Mouse (Mus musculus) B cell, adult 2 months (primary cell): ENCODE data around the gene Ace.

Experiments used
- DNase-seq, 2 experiments: peaks; one replicate each; pipeline ENCODE4 v3.0.0; 2022

Ace gene

GRCm38 (mm10) chr11:106000062-106000461, 32.3 kb downstream of the Ace start:
- no peak for DNase-seq

- DNase-seq, result peak; percentile 40 to 53
Measured at GRCm38 (mm10) chr11:106001718-106002117, 34.0 kb downstream of the Ace start.

GRCm38 (mm10) chr11:106004576-106004975, 36.8 kb downstream of the Ace start:
- no peak for DNase-seq

- no peak for DNase-seq
Measured at GRCm38 (mm10) chr11:106005970-106006369, 38.2 kb downstream of the Ace start.

- DNase-seq, result peak; percentile 69 to 74
Measured at GRCm38 (mm10) chr11:106007821-106008220, 40.1 kb downstream of the Ace start, which contains the start of gene Kcnh6. Gene Kcnh6 (plus strand): TSS chr11:106008124.

- no peak for DNase-seq
Measured at GRCm38 (mm10) chr11:106012711-106013110, 45.0 kb downstream of the Ace start.

- no peak for DNase-seq
Measured at GRCm38 (mm10) chr11:106013556-106014225, 45.9 kb downstream of the Ace start.

- DNase-seq, result no peak
Measured at GRCm38 (mm10) chr11:106016440-106016839, 48.7 kb downstream of the Ace start.

GRCm38 (mm10) chr11:106020051-106020763, 52.5 kb downstream of the Ace start:
- peak; percentile 23 to 45 for DNase-seq

- no peak for DNase-seq
Measured at GRCm38 (mm10) chr11:106025774-106026173, 58.0 kb downstream of the Ace start.

GRCm38 (mm10) chr11:106026465-106027151, 58.9 kb downstream of the Ace start:
- peak; percentile 86 for DNase-seq

GRCm38 (mm10) chr11:106027607-106028006, 59.9 kb downstream of the Ace start:
- DNase-seq, result peak; percentile 26 to 29

GRCm38 (mm10) chr11:106032074-106032473, 64.3 kb downstream of the Ace start:
- DNase-seq, result peak in 1 of 2 experiments; percentile 18

- peak; percentile 61 to 63 for DNase-seq
Measured at GRCm38 (mm10) chr11:106033491-106033919, 65.8 kb downstream of the Ace start.

- no peak for DNase-seq
Measured at GRCm38 (mm10) chr11:106034986-106035385, 67.2 kb downstream of the Ace start.

- peak; percentile 99 for DNase-seq
Measured at GRCm38 (mm10) chr11:106036548-106037417, 69.0 kb downstream of the Ace start, which contains the start of gene Dcaf7. Gene Dcaf7 (plus strand): TSS chr11:106036872.

GRCm38 (mm10) chr11:106037418-106037751, 69.6 kb downstream of the Ace start:
- peak; percentile 50 to 51 for DNase-seq
